Mouse (Mus musculus) urinary bladder, postnatal 14 days (tissue): ENCODE results near the gene Parp16.
"Not testable (repeated sequence)": the region's sequence is repeated elsewhere in the genome, so short reads cannot be mapped to it uniquely, and the experiment has no call there.

Experiments
- DNase-seq: peaks from one replicate; pipeline ENCODE4 v3.0.0; 2021; ENCODE audit warnings: low spot score

The Parp16 gene

DNA sequence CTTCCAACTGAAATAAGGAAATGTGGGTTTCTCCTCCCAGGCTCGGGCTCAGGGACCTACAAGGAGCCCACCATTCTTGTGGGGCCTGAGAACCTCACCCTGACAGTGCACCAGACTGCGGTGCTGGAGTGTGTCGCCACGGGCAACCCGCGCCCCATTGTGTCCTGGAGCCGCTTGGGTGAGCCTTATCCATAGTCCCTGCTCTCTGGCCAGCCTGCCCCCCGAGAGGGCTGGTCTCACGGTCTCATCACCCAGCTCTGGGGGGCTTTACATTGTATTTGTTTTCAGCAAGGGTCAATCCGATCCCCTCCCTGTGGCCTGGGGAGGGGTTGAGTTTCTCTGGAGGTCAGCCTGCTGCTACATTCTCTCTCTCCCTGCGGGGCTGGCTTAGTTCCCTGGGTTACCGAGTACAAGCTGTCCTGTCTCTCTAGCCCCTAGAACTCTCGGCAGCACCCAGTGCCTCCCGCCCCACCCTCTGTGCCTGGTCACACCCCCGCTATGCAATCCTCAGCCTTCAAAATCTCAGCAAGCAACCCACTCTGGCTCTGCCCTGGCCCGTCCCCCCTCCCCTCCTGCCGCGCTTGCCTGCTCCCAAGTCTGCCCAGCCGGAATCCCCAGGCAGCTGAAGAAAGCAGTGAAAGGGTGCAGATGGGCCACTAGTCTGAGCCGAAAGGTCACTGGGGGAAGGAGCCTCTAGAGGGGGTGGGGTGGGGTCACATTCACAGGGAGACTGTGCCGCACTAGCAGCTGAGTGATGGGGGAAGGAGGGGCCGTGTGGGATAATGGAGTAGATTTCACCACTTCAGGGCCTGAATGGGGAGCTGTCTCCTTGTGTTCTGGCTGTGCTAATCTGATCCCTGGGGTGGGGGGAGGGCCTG is 16.6 kb upstream of the Parp16 start:
- peak; percentile 38 for DNase-seq

DNA sequence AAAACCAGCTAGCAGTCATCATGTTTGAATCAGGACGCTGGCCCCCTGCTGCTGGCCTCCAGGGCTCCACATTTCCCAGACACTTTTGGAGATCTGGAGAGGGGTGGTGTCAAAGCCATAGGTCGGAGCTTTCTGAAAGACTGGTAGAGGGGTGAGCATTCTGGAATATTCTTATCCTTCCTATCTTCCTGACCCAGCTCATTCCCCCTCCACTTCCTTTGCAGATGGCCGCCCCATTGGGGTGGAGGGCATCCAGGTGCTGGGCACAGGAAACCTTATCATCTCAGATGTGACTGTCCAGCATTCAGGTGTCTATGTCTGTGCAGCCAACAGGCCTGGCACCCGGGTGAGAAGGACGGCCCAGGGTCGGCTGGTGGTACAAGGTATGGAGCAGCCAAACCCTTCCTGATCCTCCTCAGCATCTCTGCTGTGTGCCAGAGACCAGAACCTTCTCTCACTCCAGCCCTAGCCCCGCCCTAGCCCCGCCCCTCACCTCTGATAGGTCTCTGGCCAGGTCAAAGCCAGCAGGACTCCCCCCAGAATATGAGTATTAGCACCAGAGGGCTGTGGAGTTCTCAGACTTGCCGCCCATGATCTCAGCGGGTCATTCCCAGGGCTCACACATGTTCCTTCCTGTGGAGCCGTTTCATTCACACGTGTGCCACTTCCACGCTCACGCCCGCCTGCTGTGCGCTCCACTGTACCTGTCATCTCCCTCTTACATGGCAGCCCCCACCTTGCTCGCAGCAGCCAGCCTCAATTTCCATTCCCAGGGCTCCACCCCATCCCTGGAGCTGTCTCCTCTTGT is 15.1 kb upstream of the Parp16 start:
- DNase-seq, result no peak

DNA sequence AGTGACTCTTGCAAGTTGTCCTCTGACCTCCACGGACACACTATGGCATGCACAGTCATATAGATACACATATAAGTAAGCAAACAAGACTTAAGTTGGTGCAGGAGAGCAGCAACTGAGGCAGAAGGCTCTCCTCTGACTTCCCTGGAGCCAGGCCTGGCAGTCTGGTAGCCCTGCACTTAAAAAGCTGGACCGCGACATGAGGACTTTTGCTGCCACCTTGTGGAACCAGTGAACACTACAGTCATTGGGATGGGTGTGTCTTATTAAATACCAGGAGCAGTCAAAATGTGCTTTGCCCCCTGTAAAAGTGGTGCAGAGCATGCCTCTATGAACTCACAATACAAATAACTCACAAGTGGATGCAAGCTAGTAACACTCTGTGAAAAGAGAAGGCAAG is 6.6 kb upstream of the Parp16 start:
- DNase-seq, result peak; percentile 83

DNA sequence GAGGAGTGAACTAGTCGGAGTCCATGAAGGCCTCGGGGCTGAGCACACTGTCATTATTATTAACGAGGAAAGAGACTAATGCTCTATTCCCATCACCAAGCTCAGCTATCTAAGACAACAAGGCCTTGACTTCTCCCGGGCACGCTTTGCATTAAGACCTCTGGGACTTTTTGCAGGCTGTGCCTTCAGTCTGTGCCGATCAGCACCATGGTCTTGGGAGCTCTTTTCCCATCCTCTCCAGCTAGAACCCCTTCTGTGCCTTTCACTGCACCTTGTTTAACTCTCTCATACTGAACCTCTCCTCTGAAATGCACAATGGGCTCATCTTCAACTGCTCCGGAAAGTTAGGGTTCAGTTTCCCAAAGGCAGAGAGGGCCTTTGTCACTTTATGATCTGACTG is 4.8 kb upstream of the Parp16 start:
- no peak for DNase-seq

DNA sequence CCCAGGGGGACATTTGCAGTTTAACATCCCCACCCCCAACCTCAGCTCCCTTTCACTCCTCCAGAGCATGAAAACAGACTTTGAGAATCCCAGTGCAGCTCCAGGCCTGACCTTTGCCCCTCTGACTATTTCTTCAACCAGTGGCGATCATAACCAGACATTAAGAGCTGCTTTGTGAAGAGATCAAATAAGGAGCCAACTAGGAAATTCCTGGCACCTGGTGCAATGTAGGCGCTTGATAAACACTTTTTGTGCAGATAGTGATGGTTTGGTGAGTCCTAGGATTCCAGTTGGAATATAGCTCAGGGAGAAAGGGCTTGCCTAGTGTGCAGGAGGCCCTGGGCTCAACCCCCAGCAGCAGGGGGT is 3.8 kb upstream of the Parp16 start:
- no peak for DNase-seq

DNA sequence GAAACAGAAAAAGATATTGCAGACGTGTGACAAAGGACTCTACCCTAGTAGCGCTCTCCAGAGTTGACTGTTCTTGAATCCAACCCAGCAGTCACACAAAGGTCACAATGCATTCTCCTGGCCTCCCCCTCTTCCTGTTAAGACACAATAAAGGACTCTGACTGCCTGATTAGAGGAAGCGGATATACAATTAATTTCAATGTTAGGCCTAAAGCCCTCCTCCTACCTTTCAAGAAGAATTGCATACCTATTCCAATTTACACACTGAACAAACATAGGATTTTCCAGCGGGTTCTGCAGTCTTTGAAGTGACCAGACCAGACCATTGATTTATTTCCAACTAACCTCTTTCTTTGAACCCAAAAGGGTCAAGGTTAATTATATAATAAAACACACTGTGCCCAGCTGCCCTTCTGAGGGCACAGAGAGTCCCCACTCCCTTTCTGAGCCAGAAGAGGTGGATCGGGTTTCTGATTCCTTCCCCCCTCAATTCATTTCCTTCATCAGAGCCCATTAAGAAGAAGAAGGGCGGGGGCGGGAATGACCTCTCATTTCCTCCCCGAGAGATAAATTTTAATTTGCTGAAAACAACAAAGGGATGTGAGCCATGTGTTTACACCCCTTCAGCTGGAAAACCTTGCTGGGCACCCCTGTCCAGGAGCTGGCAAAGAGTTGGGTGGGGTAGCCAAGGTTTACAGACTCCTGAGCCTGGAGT is 3.2 kb upstream of the Parp16 start:
- no peak for DNase-seq

DNA sequence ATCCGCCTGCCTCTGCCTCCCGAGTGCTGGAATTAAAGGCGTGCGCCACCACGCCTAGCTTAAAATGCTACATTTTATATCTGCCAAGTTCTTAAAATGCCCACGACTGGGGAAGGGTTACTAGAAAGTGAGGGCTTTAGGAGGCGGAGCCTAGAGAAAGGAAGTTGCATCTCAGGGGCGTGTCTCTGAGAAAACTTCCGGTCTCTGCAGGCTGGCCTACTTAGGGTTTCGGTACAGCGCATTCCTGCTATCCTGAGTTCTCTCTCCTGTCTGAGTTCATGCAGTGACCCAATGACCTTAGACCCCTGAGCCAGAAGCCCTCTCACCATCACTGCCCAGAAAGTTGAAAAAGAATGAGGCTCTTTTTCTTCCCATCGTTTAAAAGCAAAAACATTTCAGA is 1.9 kb upstream of the Parp16 start:
- no peak for DNase-seq

DNA sequence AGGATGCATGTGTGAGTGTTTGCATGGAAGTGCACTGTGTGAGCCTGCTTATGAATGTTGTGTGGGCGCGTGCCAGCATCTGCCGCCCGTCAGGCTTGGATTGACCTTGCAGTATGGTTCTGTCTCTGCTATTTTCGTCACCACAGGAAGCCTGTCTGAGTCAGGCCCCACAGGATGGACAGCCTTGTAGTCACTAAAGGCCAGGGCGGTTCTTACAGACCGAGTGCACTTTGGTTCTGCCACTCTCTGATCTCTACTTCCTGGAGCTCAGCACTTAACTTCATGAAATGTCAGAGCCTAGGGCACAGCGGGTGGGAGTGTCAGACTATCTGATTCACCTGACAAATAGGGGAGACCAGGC is 448 bp downstream of the Parp16 start:
- DNase-seq, result no peak

DNA sequence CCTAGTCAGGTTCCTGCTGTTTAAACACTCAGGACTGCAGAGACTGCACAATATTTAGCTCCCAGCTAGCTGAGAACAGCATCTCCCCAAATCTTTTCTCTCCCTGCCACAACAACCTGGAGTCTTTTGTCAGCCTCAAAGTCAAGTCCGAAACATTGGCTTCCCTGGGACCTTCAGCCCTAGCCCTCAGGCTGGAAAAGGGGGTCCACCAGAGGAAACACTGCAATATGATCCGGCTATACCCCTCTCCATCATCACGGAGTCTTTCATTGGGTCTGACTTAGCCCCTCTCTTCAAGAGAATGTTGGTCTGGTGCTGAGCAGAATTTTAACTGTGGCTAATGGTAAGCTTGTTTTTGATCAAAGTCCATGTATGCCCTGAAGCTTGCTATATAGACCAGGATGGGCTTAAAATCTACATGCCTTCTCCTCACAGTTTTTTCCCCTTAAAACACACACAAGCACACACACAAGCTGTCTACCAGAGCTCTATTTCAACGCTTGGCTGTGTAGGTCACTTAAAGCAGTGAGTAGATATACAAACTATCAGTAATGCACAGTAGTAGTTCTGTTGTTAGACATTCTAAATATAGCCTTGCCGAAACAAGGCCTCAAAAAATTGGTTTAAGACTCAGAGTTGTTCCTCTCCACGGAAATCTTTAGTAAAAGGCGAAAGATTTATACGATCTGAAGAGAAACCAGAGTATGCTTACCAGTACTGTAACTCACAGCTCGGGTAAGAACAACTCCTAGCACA is 1.0 kb downstream of the Parp16 start:
- no peak for DNase-seq

DNA sequence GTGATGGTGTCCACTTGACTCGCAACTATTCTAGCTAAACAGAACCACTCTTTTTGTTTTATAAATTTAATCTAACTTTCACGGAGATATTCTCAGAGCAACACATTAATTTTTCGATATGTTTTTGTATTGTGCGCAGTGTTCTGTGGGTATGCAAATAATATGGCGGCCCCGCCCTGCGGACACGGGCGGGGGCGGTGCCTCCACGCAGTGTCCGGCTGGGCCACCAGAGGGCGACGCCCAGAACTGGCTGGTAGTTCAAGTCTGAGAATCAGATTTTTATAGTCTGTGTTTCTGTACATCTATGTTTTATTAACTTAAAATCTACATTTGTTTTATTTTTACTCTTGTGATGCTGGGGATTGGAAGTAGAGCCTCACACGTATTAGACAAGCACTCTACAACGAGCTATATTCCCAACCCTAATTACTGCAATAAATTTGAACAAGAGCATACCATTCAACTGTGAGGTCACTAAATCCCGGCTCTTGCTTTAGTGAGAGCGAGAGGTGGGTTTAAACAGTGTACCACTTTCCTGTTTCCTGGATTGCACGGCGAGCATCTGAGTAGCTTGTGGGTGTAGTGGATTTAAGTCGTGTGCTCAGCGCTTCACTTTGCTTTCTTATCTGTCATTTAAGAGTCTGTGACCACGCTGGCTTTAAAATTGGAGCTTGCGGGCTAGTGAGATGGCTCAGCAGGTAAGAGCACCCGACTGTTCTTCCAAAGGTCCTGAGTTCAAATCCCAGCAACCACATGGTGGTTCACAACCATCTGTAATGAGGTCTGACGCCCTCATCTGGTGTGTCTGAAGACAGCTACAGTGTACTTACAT is 1.8 kb downstream of the Parp16 start:
- peak; percentile 96 for DNase-seq

DNA sequence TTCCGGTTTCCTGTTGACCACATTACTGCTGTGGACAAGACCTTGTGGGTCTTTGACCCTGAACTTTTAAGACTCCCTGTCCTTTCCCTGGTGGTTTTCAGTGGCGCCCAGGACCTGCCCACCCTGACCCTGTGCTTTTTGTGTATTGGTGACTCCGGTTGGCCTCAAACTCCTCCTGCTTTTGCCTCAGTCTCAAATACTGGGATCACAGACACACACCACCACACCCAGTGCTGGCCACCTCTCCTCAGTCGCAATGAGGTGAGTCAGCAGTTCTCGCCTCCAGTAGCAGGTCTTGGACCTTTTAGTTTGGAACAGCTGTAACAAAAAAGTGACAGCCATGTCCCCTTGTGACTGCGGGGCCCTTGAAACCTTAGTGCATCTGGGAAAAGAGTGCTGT is 2.7 kb downstream of the Parp16 start:
- no peak for DNase-seq

DNA sequence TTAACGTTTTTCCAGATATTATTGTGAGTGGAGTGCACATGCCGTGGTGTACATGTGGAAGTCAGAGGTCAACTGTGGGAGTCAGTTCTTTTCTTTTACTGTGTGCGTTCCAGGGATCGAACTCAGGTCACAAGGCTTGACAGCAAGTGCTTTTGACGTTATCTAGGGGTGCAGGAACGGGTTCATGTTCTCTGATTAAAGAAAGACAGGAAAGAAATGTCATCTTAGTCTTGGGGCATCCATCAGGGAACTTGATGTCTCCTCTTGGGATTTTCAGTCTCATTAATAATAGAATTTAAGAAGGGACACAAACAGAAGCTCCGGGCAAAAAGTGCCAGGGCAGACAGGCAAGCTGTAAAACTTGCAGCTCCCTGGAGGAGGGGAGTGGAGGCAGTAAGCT is 4.6 kb downstream of the Parp16 start:
- DNase-seq, result no peak

DNA sequence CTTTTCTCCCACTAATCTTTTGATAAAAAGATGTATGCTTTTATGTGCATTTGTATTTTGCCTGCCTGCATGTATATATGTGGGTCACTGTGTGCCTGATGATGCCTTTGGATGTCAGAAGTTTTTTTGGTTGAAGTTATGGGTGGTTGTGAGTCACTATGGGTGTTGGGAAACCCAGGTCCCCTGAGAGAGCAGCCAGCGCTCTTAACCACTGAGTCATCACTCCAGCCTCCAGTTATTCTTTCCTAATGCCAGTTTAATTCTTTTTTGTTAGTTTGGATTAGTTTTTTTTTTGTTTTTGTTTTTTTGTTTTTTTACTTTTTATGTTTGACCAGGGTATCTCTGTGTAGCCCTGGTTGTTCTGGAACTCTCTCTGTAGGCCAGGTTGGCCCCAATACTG is 5.5 kb downstream of the Parp16 start:
- peak; percentile 69 for DNase-seq

DNA sequence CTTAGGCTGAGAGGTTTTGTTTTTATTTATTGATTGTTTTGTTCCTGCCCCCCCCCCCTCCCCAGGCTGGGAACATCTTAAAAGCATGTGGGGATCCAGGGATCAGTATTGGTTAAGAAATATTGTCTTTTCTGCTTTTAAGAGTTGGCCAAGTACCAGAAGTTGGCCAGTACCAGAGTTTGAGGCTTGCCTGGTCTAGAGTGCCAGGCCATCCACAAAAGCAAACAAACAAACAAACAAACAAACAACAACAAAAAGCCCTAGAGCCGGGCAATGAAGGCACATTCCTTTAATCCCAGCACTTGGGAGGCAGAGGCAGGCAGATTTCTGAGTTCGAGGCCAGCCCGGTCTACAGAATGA is 5.8 kb downstream of the Parp16 start:
- no peak for DNase-seq

DNA sequence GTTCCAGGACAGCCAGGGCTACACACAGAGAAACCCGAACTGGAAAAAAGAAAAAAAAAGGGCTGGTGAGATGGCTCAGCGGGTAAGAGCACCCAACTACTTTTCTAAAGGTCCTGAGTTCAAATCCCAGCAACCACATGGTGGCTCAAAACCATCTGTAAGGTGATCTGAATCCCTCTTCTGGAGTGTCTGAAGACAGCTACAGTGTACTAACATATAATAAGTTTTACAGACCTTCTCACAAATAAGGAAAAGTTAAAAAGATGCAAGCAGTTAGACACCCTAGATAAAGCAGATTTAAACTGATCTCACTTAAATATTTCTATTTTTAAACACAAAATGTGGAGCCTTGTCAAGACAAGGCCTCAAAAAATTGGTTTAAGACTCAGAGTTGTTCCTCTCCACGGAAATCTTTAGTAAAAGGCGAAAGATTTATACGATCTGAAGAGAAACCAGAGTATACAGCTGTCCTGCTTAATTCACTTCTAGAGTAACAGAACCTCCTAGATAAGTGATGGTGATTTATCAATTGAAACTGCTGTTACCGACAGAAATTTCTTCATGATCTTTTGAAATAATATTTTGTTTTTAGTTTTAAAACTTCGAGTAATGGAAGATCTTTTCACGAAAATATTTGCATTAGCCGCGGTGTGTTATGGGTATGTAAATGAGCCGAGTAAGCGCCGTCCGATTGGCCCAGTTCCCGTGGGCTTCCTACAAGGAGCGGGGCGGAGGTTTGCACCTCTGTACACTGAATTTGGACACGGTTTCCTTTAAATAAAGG is 6.4 kb downstream of the Parp16 start:
- DNase-seq, result peak; percentile 87

DNA sequence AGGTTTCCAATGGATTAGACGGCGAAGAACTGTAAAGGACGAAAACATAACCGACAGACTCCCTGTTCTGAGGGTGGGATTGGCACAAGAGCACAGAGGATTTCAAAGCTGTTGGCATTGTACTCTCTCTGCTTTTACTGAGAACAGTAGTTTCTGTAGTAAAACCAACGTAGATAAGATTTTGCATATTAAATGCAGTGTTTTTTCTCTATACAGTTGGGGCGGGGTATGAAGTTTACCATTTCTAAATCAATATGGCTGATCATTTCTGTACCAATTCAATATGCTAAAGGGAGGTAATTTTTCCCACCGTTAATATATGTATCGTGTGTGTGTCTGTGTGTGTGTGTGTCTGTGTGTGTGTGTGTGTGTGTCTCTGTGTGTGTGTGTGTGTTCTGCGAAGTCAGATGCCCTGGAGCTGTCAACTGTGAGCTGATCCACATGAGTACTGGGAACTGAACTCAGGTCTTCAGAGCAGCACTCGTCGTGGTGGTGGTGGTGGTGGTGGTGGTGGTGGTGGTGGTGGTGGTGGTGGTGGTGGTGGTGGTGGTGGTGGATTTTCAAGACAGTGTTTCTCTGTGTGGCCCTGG is 7.1 kb downstream of the Parp16 start:
- no peak for DNase-seq

DNA sequence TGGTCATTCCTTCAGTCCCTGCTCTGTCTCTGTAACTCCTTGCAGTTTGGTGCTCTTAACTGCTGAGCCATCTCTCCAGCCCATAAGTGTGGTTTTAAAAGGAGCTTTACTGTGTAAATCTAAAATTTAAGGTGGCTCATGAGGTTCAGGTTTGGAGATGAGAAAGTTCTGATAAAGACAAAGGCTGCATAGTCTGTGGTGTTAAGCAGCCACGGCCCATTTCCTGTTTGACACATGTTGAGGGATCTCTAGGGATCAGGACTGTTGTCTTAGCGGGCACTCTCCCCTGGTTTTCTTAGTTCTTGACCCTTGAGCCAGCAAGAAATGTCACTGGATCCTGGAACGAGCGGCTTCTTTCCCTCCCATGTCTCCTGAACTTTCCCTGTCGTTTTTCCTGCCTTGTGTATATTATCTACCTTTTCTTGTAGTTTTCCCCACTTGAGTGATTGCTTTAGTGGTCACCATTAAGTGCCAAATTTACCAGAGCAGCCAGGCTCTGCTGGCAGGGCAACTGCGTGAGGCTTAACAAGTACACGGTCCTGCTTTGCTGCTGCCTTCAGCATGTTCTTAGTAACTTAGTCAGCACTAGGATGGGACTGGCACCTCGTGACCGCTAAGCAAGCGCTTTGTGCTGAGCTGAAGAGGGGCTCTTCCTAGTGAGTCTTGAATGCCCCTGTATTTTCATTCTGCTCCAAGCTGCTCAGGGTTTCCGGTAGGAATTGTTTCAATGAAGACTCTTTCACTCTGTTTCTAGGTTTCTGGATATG is 10.1 kb downstream of the Parp16 start:
- no peak for DNase-seq

DNA sequence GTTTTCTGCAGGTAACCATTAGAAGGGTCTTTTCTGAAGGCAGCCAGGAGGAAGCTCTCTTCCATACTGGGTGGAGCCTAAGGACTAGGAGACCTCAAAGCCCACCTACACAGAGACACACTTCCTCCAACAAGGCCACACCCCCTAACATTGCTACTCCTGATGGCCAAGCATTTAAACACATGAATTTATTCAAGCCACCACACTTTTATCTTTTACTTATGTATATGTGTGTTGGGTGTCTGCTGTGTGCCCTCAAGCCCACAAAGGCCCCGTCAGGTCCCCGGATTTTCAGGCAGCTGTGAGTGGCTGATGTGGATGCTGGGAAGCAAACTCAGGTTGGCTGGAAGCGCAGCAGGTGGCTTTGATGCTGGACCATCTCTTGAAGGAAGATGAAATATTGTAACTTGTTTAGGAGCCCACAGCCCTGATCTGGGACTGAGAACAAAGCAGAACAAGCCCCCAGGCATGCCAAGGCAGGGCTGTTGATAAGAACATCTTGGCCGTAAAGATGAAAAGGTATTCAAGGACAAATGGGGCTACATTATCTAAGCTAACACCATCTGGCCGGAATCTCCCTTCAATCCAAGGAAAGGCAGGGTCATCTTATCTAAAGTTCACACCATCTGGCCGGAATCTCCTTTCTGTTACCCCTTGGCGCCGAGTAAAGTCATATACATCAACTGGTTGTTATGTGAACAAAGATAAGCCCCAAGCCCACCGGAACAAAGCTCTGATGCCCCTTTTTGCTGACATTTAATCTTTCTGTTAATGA is 12.1 kb downstream of the Parp16 start:
- DNase-seq, result not testable (repeated sequence)
